Mouse (Mus musculus): ENCODE measurements at regions not wholly inside any gene's neighbourhood (a gene's known extent, or its start where the extent isn't known, plus 50 kb on each side); places are given as distances from the start of the nearest gene placed in this dataset.

- in situ Hi-C loops (cut with MboI, MseI) = no loop called here
These were observed 142.1 kb upstream of the Marcks start for GRCm38 (mm10) chr10:37280823-37281222.

DNA sequence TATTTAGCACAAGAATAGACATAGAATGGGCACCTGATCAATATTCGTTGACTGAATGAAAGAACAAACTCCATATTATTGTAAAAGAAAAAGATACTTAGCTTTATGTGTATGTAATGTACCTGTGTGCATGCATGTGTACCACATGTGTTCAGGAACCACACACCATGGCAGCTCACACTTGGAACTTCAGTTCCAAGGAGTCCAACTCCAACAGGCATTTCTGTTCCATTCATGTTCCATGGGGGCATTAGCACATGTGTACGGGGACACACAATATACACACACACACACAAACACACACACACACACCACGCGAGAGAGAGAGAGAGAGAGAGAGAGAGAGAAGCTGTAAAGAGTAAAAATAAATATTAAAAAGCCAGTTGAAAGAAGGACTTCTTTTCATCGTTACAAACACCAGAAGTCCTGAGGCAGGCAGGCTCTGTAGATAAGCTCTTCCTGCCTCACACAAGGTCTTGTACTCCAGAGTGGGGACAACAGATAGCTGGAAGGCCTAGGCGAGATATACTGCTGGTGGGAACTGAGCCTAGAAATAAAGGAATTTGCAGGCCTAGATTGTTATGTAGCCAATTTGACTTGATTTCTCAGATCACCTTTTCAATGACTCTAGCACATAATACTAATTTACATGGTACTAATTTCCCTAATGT is 141.6 kb upstream of the Marcks start:
- in situ Hi-C loops (cut with MboI, MseI) = no loop called here

- in situ Hi-C loops (cut with MboI, MseI) = no loop called here
These were observed 140.6 kb upstream of the Marcks start for GRCm38 (mm10) chr10:37279316-37279715.

GRCm38 (mm10) chr10:37275857-37276256 is 137.1 kb upstream of the Marcks start:
- in situ Hi-C loops (cut with MboI, MseI) = no loop called here

DNA sequence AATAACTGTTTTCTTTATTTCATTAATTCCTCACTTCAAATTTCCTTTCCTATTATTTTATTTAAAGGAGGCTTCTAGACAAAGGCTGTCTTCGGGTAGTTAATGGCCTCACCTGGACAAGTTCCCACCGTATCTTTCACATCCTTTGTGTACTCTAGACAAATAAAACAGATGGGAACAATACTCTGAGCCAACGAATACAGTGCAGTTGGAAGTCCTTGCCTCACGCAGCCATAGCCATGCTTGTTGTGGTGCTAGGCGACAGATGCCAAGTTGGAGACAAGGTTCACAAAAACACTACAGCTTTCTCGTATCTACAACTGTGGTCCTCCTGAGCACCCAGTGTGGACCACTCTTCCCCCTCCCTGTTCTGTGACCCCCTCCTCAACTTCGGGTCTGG is 136.6 kb upstream of the Marcks start:
- in situ Hi-C loops (cut with MboI, MseI) = no loop called here

GRCm38 (mm10) chr10:37271967-37272366 is 133.2 kb upstream of the Marcks start:
- in situ Hi-C loops (cut with MboI, MseI) = no loop called here

DNA sequence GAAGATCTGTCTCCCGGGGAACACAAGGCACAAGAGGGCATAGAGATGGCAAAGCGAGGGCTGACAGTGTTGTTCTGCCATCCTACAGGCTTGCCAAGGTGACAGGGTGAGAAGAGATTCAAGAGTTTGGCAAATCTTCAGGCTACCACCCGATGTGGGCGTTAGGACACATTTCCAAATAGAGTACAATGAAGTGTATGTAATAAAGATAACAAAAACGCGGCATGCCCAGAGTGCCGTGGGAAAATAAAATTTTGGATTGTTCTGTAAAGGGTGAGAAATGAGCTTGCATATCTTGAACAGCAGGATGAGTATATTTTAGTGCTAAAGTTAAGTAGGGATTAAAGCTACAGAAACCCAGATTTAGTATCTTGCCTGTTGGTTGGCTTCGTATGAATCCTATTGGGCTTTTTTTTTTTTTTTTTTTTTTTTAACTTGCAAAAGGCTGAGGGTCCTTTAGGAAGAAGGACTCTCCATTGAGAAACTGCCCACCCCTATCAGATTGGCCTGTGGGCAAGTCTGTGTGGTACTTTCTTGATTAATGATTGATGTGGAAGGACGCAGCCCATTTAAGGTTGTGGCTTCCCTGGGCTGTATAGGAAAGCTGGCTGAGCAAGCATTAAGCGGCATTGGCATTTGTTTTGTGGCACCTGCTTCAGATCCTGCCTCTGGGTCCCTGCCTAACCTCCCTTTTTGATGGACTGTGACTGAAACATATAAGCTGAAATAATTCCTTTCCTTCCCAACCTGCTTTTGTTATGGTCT is 131.7 kb upstream of the Marcks start:
- in situ Hi-C loops (cut with MboI, MseI) = no loop called here

- in situ Hi-C loops (cut with MboI, MseI) = no loop called here
These were observed 128.2 kb upstream of the Marcks start for GRCm38 (mm10) chr10:37266909-37267308.

- in situ Hi-C loops (cut with MboI, MseI) = no loop called here
These were observed 122.2 kb upstream of the Marcks start for GRCm38 (mm10) chr10:37260791-37261488.

GRCm38 (mm10) chr10:37259186-37259585 is 120.5 kb upstream of the Marcks start:
- in situ Hi-C loops (cut with MboI, MseI) = no loop called here

- in situ Hi-C loops (cut with MboI, MseI) = no loop called here
These were observed 118.8 kb upstream of the Marcks start for GRCm38 (mm10) chr10:37257544-37257943.

GRCm38 (mm10) chr10:37250934-37251521 is 112.3 kb upstream of the Marcks start:
- in situ Hi-C loops (cut with MboI, MseI) = no loop called here

- in situ Hi-C loops (cut with MboI, MseI) = no loop called here
These were observed 111.4 kb upstream of the Marcks start for GRCm38 (mm10) chr10:37250157-37250556.

DNA sequence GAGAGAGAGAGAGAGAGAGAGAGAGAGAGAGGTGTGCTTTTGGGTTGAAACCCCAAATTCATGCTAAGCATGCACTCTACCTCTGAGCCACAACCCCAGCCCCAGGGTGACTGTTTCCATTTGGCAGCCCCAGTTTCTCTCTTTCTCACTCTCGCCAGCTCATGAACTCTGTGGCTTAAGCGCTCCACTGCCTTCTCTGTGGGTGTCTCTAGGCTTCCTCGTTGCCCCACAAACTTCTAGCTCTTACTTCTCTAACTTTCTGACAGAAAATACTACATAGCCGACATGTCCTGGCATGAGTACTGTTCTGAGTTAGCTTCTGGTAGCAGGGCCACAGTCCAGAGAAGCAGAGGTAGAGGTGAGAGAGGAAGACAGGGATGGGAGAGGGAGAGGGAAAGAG is 110.8 kb upstream of the Marcks start:
- in situ Hi-C loops (cut with MboI, MseI) = no loop called here

- in situ Hi-C loops (cut with MboI, MseI) = no loop called here
These were observed 108.4 kb upstream of the Marcks start for GRCm38 (mm10) chr10:37247121-37247520.

DNA sequence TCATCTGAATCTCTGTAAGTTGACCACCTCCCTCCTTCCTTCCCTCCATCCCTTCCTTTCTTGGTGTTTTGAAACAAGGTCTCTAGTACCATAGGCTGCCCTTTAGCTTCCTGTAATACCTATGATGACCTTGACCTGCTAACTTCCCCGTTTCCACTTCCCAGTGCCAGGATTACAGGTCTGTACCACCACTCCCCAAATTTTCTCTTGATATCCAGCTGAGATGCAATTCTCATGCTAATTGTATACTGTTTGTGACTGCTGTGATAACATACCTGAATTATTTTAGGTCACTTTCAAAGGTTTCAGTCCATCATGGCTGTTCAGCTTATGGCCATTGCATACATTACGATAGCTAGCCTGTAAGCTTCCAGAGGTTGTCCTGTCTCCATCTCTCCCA is 104.4 kb upstream of the Marcks start:
- in situ Hi-C loops (cut with MboI, MseI) = no loop called here

- in situ Hi-C loops (cut with MboI, MseI) = no loop called here
These were observed 103.1 kb upstream of the Marcks start for GRCm38 (mm10) chr10:37241821-37242263.

- in situ Hi-C loops (cut with MboI, MseI) = no loop called here
These were observed 101.9 kb upstream of the Marcks start for GRCm38 (mm10) chr10:37240634-37241033.

- in situ Hi-C loops (cut with MboI, MseI) = no loop called here
These were observed 101.5 kb upstream of the Marcks start for GRCm38 (mm10) chr10:37240201-37240600.

DNA sequence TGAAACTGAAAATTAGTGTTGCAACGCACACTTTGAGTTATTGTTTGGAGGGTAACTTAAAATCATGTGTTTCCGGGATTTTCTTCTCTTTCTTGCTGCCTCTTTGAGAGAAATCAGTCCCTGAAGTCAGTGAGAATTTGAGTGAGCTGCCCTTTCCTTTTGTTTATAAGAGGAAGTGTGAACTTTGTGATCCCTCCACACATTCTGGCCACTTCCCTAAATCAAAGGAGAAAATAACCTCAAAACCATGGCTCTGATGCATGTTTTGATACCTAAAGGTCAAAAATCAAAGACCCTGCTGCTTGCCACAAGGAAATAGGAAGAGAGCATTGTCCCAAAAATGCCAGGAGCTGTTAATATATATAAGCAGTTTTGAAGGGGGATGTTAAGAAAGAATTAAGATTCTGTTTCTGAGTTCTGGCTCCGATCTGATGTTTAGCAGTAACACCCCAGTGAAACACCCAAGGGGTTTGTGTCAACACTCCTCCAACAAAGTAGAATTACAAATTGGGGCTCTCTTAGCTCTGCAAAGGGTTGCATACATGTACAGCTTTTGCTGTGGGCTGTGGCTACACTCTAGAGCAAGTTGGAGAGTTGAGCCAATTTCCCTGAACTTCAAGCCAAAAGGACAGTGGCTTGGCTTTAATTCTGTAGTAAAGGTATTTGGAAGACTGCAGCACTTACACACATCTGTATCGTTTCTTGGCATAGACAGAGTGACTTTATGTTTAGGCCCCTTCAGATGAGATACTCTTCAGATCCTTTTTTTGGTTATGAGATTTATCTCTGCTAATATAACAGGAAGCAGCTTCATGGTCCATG is 97.5 kb upstream of the Marcks start:
- in situ Hi-C loops (cut with MboI, MseI) = no loop called here

GRCm38 (mm10) chr10:37231936-37232556 is 93.3 kb upstream of the Marcks start:
- in situ Hi-C loops (cut with MboI, MseI) = no loop called here
